In the genomic region with DNA sequence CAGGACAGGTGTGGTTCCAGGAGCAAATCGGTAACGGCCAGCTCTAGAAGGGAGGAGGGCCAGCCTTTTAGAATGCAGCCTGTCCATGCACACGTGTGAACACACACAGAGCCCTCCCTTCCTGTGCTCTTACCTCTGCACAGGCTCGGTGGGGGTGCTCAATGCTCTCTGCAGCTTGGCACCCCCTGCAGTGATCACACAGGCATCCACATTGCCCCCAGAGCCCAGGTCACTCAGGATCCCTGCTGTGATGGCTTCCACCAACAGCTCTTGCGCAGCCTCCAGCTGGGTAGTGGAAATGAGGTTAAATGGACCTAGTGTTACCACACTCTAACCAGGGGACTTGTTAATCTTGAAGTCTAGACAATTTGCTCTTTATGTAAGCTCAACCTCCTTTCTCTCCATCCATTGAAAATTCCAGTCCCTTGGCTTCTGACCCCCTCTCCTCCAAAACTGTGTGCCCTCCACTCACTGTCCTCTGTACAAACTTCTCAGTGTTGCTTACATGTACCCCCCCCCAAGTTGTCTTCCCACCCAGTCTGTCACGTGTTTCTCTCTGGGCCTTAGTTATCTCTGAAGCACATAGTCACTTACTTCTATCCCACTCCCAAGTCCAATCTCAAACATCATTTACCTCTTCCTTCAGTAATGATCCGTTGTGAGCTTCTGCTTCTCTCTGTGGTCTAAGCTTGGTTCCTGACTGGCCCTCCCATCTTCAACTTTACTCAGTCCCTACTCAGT, we compare ENCODE assay signal across 8 mouse cellular contexts. TPM values are rescaled to one million over a fixed set of nuclear protein-coding genes. Genes with fewer than 3 reads are reported as not detected.
DNase-seq lines count a peak whose midpoint lies in the region; ATAC-seq and TF ChIP-seq lines count a peak whose summit lies in the region.

No protein-coding gene starts in this region.

- peak overlapping the region; percentile 76 for H3K9ac ChIP-seq in heart, embryonic 14.5 days (ENCODE audit: low read length)
- H3K9ac ChIP-seq in hindbrain, embryonic 14.5 days = peak overlapping the region; percentile 92
- H3K9ac ChIP-seq in midbrain, postnatal 0 days (replicated peaks; ENCODE audit: low read length, poor library complexity, severe bottlenecking) = peak overlapping the region; percentile 93

- H3K27me3 ChIP-seq in heart, embryonic 14.5 days (ENCODE audit: control insufficient read depth, insufficient read depth, low read length) = no peaks in the 10 kb centered on the region
- no peaks in the 10 kb centered on the region for H3K27me3 ChIP-seq in hindbrain, embryonic 14.5 days (ENCODE audit: control insufficient read depth, insufficient read depth, low read length)
- H3K27me3 ChIP-seq in midbrain, postnatal 0 days (ENCODE audit: insufficient read depth, low read length) = no peaks in the 10 kb centered on the region

- H3K4me2 ChIP-seq in heart, embryonic 14.5 days (ENCODE audit: low read length) = peak overlapping the region; percentile 75
- peak overlapping the region; percentile 68 for H3K4me2 ChIP-seq in hindbrain, embryonic 14.5 days (replicated peaks)
- H3K4me2 ChIP-seq in midbrain, postnatal 0 days (ENCODE audit: low read depth, low read length, poor library complexity, severe bottlenecking) = peak overlapping the region; percentile 71

- peaks cover 44% of the 10 kb centered on the region for H3K36me3 ChIP-seq in heart, embryonic 14.5 days (ENCODE audit: control insufficient read depth, insufficient read depth, low read length)
- H3K36me3 ChIP-seq in hindbrain, embryonic 14.5 days (replicated peaks; ENCODE audit: control insufficient read depth, insufficient read depth) = 0 out of 2 replicates have a peak, but pooled peaks cover 3% of the 10 kb centered on the region
- peaks cover 5% of the 10 kb centered on the region for H3K36me3 ChIP-seq in midbrain, postnatal 0 days (ENCODE audit: insufficient read depth, low read length)

- peaks cover 3 to 13% of the 10 kb centered on the region in 2 experiments for H3K4me1 ChIP-seq in heart, embryonic 14.5 days (ENCODE audit: control insufficient read depth in 2 of 2, insufficient read depth in 2 of 2, low read length in 2 of 2)
- H3K4me1 ChIP-seq in brown adipose tissue, adult 24 weeks (ENCODE audit: control insufficient read depth, insufficient read depth, insufficient read length, low read length) = no peaks in the 10 kb centered on the region; the same call in 1 of the 2 replicates
- peaks cover 18% of the 10 kb centered on the region for H3K4me1 ChIP-seq in hindbrain, embryonic 14.5 days (replicated peaks; ENCODE audit: control insufficient read depth, insufficient read depth, low read length)
- H3K4me1 ChIP-seq in midbrain, postnatal 0 days (ENCODE audit: insufficient read depth, low read length) = peaks cover 7% of the 10 kb centered on the region

- intact Hi-C loops in heart, postnatal 25 days (cut with DNase I) = no loop called here

- 27% methylated on average over 7 of the region's 7 CpGs for WGBS in heart, embryonic 14.5 days
- 34% methylated on average over 7 of the region's 7 CpGs for WGBS in hindbrain, embryonic 14.5 days
- 26% methylated on average over 7 of the region's 7 CpGs for WGBS in midbrain, postnatal 0 days

- DNase-seq in heart, postnatal 25 days (ENCODE audit: low spot score) = no peak
- no peak for DNase-seq in hindbrain, embryonic 14.5 days (ENCODE audit: low spot score)
- DNase-seq in midbrain, postnatal 0 days (ENCODE audit: low spot score) = no peak
- no peak for DNase-seq in layer of hippocampus, postnatal 25 days (ENCODE audit: extremely low spot score in 1 of 2, low spot score in 1 of 2)
- no peak for DNase-seq in lung, postnatal 14 days
- DNase-seq in thymus, adult 18-20 months = no peak

- no peaks in the 10 kb centered on the region for H3K9me3 ChIP-seq in heart, embryonic 14.5 days (ENCODE audit: control insufficient read depth, low read length)
- H3K9me3 ChIP-seq in hindbrain, embryonic 14.5 days (ENCODE audit: control insufficient read depth, low read length) = no peaks in the 10 kb centered on the region
- H3K9me3 ChIP-seq in midbrain, postnatal 0 days (ENCODE audit: low read length) = no peaks in the 10 kb centered on the region

- ATAC-seq in heart, embryonic 14.5 days (ENCODE audit: insufficient number of reproducible peaks, insufficient read depth, low FRiP score, low read depth) = no peak
- ATAC-seq in hindbrain, embryonic 14.5 days (ENCODE audit: low FRiP score) = no peak
- 0 out of 2 replicates have a peak, but pooled peaks have one; percentile 1 for ATAC-seq in midbrain, postnatal 0 days (ENCODE audit: low FRiP score)

- H3K4me3 ChIP-seq in heart, embryonic 14.5 days (ENCODE audit: control insufficient read depth in 1 of 2, insufficient read depth in 1 of 2, low read depth in 1 of 2, low read length in 2 of 2) = peak overlapping the region; percentile 54 to 71
- H3K4me3 ChIP-seq in brown adipose tissue, adult 24 weeks (ENCODE audit: insufficient read depth, low read depth, low read length) = peak overlapping the region; percentile 48; the same call in 1 of the 2 replicates
- peak overlapping the region; percentile 68 for H3K4me3 ChIP-seq in hindbrain, embryonic 14.5 days (replicated peaks; ENCODE audit: low read length)
- peak overlapping the region; percentile 60 for H3K4me3 ChIP-seq in midbrain, postnatal 0 days (ENCODE audit: low read depth, low read length)

- H3K27ac ChIP-seq in heart, embryonic 14.5 days (replicated peaks in 1 of 2; ENCODE audit: control insufficient read depth in 1 of 2, insufficient read depth in 1 of 2, low read depth in 2 of 2, low read length in 2 of 2) = peak overlapping the region in 1 of 2 experiments; percentile 59; a peak in 2 of 4 replicates
- H3K27ac ChIP-seq in brown adipose tissue, adult 24 weeks (replicated peaks; ENCODE audit: low read depth, low read length) = peak overlapping the region; percentile 20; the same call in 1 of the 2 replicates
- peak overlapping the region; percentile 96 for H3K27ac ChIP-seq in hindbrain, embryonic 14.5 days
- H3K27ac ChIP-seq in midbrain, postnatal 0 days (ENCODE audit: low read depth, low read length) = peak overlapping the region; percentile 95

- TF ChIP-seq CTCF in midbrain, postnatal 0 days (IDR thresholded peaks at IDR 0.05) = no peak

RNA-seq across cellular contexts. Expression of a gene that starts 2.2 kb away (rescaled TPM):
- 73.7 and 74.2 TPM in 2 replicates for polyA plus RNA-seq in heart, embryonic 14.5 days (2014; fragmentation: Nextera tagmentation; extraction: Ambion mirVana)
- total RNA-seq in heart, postnatal 25 days (2021) = 10 to 100 TPM; 64.8 to 68.3 TPM
- 50.1 and 59.6 TPM in 2 replicates for polyA plus RNA-seq in brown adipose tissue, adult 24 weeks (2012; ENCODE audit: insufficient read depth, insufficient read length, missing spikeins)
- 70.1 and 79.8 TPM in 2 replicates for polyA plus RNA-seq in hindbrain, embryonic 14.5 days (2014; fragmentation: Nextera tagmentation; extraction: Ambion mirVana)
- 44.9 and 85.1 TPM in 2 replicates for total RNA-seq in midbrain, postnatal 0 days (2014; rRNA removed)
- 110 and 122 TPM in 2 replicates for polyA plus RNA-seq in midbrain, postnatal 0 days (2015; fragmentation: Nextera tagmentation; extraction: Ambion mirVana)
- total RNA-seq in layer of hippocampus, postnatal 25 days (2021) = 10 to 100 TPM; 58.6 to 70.6 TPM

RNA-seq across cellular contexts. Expression of a gene that starts 2.4 kb away (rescaled TPM):
- 0.43 and 1.1 TPM in 2 replicates for polyA plus RNA-seq in heart, embryonic 14.5 days (2014; fragmentation: Nextera tagmentation; extraction: Ambion mirVana)
- total RNA-seq in heart, postnatal 25 days (2021) = under 1 TPM in 1 of 2 experiments, not detected in 1; 0.31 TPM
- not detected in 2 replicates for polyA plus RNA-seq in brown adipose tissue, adult 24 weeks (2012; ENCODE audit: insufficient read depth, insufficient read length, missing spikeins)
- 2.9 and 3.2 TPM in 2 replicates for polyA plus RNA-seq in hindbrain, embryonic 14.5 days (2014; fragmentation: Nextera tagmentation; extraction: Ambion mirVana)
- 3.6 and 4.0 TPM in 2 replicates for total RNA-seq in midbrain, postnatal 0 days (2014; rRNA removed)
- 3.2 and 3.9 TPM in 2 replicates for polyA plus RNA-seq in midbrain, postnatal 0 days (2015; fragmentation: Nextera tagmentation; extraction: Ambion mirVana)
- 1 to 10 TPM in 1 of 2 experiments, under 1 TPM in 1; 0.76 to 1.6 TPM for total RNA-seq in layer of hippocampus, postnatal 25 days (2021)

RNA-seq across cellular contexts. Expression of a gene that starts 7.1 kb away (rescaled TPM):
- 1.2 and 1.3 TPM in 2 replicates for polyA plus RNA-seq in heart, embryonic 14.5 days (2014; fragmentation: Nextera tagmentation; extraction: Ambion mirVana)
- 1 to 10 TPM in 1 of 2 experiments, under 1 TPM in 1; 0.75 to 1.3 TPM for total RNA-seq in heart, postnatal 25 days (2021)
- polyA plus RNA-seq in brown adipose tissue, adult 24 weeks (2012; ENCODE audit: insufficient read depth, insufficient read length, missing spikeins) = not detected in 2 replicates
- polyA plus RNA-seq in hindbrain, embryonic 14.5 days (2014; fragmentation: Nextera tagmentation; extraction: Ambion mirVana) = 3.2 and 3.3 TPM in 2 replicates
- total RNA-seq in midbrain, postnatal 0 days (2014; rRNA removed) = 7.5 and 19.3 TPM in 2 replicates
- 5.6 and 6.8 TPM in 2 replicates for polyA plus RNA-seq in midbrain, postnatal 0 days (2015; fragmentation: Nextera tagmentation; extraction: Ambion mirVana)
- total RNA-seq in layer of hippocampus, postnatal 25 days (2021) = 10 to 100 TPM; 44.9 to 49.5 TPM

RNA-seq across cellular contexts. Expression of a gene that starts 29.9 kb away (rescaled TPM):
- polyA plus RNA-seq in heart, embryonic 14.5 days (2014; fragmentation: Nextera tagmentation; extraction: Ambion mirVana) = 32.7 and 38.4 TPM in 2 replicates
- total RNA-seq in heart, postnatal 25 days (2021) = 10 to 100 TPM; 39.4 to 48.7 TPM
- polyA plus RNA-seq in brown adipose tissue, adult 24 weeks (2012; ENCODE audit: insufficient read depth, insufficient read length, missing spikeins) = 5.8 and 11.4 TPM in 2 replicates
- 9.3 and 9.4 TPM in 2 replicates for polyA plus RNA-seq in hindbrain, embryonic 14.5 days (2014; fragmentation: Nextera tagmentation; extraction: Ambion mirVana)
- 11.8 and 12.1 TPM in 2 replicates for total RNA-seq in midbrain, postnatal 0 days (2014; rRNA removed)
- 9.6 and 12.0 TPM in 2 replicates for polyA plus RNA-seq in midbrain, postnatal 0 days (2015; fragmentation: Nextera tagmentation; extraction: Ambion mirVana)
- 10 to 100 TPM; 23.0 to 25.7 TPM for total RNA-seq in layer of hippocampus, postnatal 25 days (2021)

RNA-seq across cellular contexts. Expression of a gene that starts 35.8 kb away (rescaled TPM):
- 17.6 and 18.6 TPM in 2 replicates for polyA plus RNA-seq in heart, embryonic 14.5 days (2014; fragmentation: Nextera tagmentation; extraction: Ambion mirVana)
- total RNA-seq in heart, postnatal 25 days (2021) = 10 to 100 TPM; 16.0 to 16.6 TPM
- polyA plus RNA-seq in brown adipose tissue, adult 24 weeks (2012; ENCODE audit: insufficient read depth, insufficient read length, missing spikeins) = 15.8 and 18.0 TPM in 2 replicates
- 8.2 and 11.0 TPM in 2 replicates for polyA plus RNA-seq in hindbrain, embryonic 14.5 days (2014; fragmentation: Nextera tagmentation; extraction: Ambion mirVana)
- 23.2 and 23.9 TPM in 2 replicates for total RNA-seq in midbrain, postnatal 0 days (2014; rRNA removed)
- polyA plus RNA-seq in midbrain, postnatal 0 days (2015; fragmentation: Nextera tagmentation; extraction: Ambion mirVana) = 8.7 and 11.9 TPM in 2 replicates
- 1 to 10 TPM; 7.7 to 8.9 TPM for total RNA-seq in layer of hippocampus, postnatal 25 days (2021)
